Mouse (Mus musculus) testis, adult 2 months (tissue): Measurements from ENCODE around the gene Hdac7.

Experiments used
- CTCF ChIP-seq: fragments of 200-500 bp; IDR thresholded peaks from 2 replicates; pipeline ENCODE4 v1.5.1; 2012; ENCODE audit warnings: low read depth, mild to moderate bottlenecking, inconsistent platforms, low read length, moderate library complexity; ENCODE audit not compliant: control insufficient read depth, insufficient read depth, insufficient replicate concordance
- POLR2A ChIP-seq: fragments of 200-500 bp; IDR thresholded peaks from 2 replicates; pipeline ENCODE4 v1.6.1; 2012; ENCODE audit warnings: low read depth, mild to moderate bottlenecking, inconsistent platforms, low read length, moderate library complexity; ENCODE audit not compliant: control insufficient read depth

DNA sequence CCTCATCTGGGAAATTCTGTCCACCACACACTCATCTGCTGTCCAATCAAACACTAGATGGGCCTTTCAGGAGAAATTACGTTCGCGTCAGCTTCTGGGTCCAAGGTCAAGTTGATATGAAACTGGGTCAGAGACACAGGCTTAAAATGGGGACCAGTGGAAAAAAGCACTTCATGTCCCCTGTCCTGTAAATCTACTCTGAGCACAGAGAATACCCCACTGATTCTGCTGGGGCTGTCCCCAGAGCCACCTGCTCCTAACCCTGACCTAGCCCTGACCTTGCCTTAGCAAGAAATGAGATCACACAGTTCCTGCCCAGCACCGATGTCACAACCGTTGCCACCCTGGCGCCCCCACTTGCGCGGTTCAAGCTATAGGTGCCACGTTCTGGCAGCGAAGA lies 46.1 kb upstream of the Hdac7 start:
- TF ChIP-seq CTCF: no peak
- no peak for TF ChIP-seq POLR2A
